Comparison of ENCODE assay signal across 27 mouse cellular contexts in the genomic region with DNA sequence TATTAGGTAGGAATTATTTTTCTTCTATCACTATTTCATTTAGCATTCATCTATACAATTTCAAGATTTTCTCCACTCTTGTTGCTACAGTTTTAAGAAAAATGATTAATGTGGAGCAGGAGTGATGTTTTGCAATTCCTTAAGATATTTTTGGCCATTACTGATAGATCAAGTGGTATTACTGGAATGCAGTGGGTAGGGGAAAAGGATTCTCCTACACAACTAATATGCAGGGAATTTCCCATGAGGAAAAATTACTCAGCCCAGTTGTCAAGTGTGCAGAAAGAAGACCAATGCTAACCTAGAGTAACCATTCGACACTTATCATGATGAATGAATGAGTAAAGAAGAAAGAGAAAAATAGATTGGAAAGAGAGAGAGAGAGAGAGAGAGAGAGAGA.
"Had no signal": no experiment of that assay in that cellular context is flagged by ENCODE, and none has a peak within 500 bp of the region (broad histone marks: within the 10 kb centered on the region; RNA-seq: fewer than 3 reads in every experiment).

No protein-coding gene starts in this region.

- H3K27me3 ChIP-seq: embryonic facial prominence, embryonic 12.5 days; embryonic facial prominence, embryonic 13.5 days; embryonic facial prominence, embryonic 15.5 days; forebrain, embryonic 12.5 days; forebrain, embryonic 13.5 days had no signal

- H3K27ac ChIP-seq: embryonic facial prominence, embryonic 10.5 days; embryonic facial prominence, embryonic 12.5 days; embryonic facial prominence, embryonic 13.5 days; embryonic facial prominence, embryonic 15.5 days; forebrain, embryonic 10.5 days; forebrain, embryonic 12.5 days; forebrain, embryonic 13.5 days; gastrocnemius, adult 2 months; heart, adult 2 months; heart, embryonic 10.5 days had no signal

- DNase-seq: cerebellum, adult 9-10 months; cerebellum, adult 9-11 months; cerebellum, postnatal 10 days; cerebellum, postnatal 14 days; cerebellum, postnatal 25 days; cerebellum, postnatal 36 days; embryo, embryonic 11 days; forebrain, postnatal 0 days; gastrocnemius, adult 2 months; gastrocnemius, postnatal 10 days; gastrocnemius, postnatal 14 days; gastrocnemius, postnatal 25 days; gastrocnemius, postnatal 36 days; heart, adult 11 months; heart, adult 18-20 months; heart, adult 2 months had no signal

- H3K4me3 ChIP-seq: embryonic facial prominence, embryonic 10.5 days; embryonic facial prominence, embryonic 12.5 days; embryonic facial prominence, embryonic 13.5 days; embryonic facial prominence, embryonic 15.5 days; erythroblast, embryonic 14.5 days; forebrain, embryonic 10.5 days; forebrain, embryonic 12.5 days; forebrain, embryonic 13.5 days; gastrocnemius, adult 2 months; heart, adult 2 months; heart, embryonic 10.5 days had no signal

- H3K4me1 ChIP-seq: embryonic facial prominence, embryonic 10.5 days; embryonic facial prominence, embryonic 12.5 days; embryonic facial prominence, embryonic 13.5 days; embryonic facial prominence, embryonic 15.5 days; forebrain, embryonic 10.5 days; forebrain, embryonic 12.5 days; forebrain, embryonic 13.5 days; heart, embryonic 10.5 days had no signal

- H3K36me3 ChIP-seq: embryonic facial prominence, embryonic 10.5 days; embryonic facial prominence, embryonic 12.5 days; embryonic facial prominence, embryonic 13.5 days; embryonic facial prominence, embryonic 15.5 days; forebrain, embryonic 10.5 days; forebrain, embryonic 12.5 days; heart, embryonic 10.5 days had no signal

- H3K4me2 ChIP-seq: embryonic facial prominence, embryonic 12.5 days; embryonic facial prominence, embryonic 13.5 days; embryonic facial prominence, embryonic 15.5 days; forebrain, embryonic 12.5 days; forebrain, embryonic 13.5 days had no signal

- H3K9ac ChIP-seq: embryonic facial prominence, embryonic 12.5 days; embryonic facial prominence, embryonic 13.5 days; embryonic facial prominence, embryonic 15.5 days; forebrain, embryonic 12.5 days; forebrain, embryonic 13.5 days; forebrain, postnatal 0 days had no signal

- ATAC-seq: forebrain, embryonic 13.5 days; forebrain, embryonic 14.5 days; forebrain, embryonic 16.5 days; forebrain, postnatal 0 days had no signal

- H3K9me3 ChIP-seq: embryonic facial prominence, embryonic 10.5 days; embryonic facial prominence, embryonic 12.5 days; embryonic facial prominence, embryonic 13.5 days; embryonic facial prominence, embryonic 15.5 days; forebrain, embryonic 10.5 days; forebrain, embryonic 12.5 days; forebrain, embryonic 13.5 days; heart, embryonic 10.5 days had no signal
